Mouse (Mus musculus): ENCODE data around the gene Atp13a3. TPM values are rescaled to one million over a fixed set of nuclear protein-coding genes. Genes with fewer than 3 reads are reported as not detected.
A peak's percentile ranks its signal among the peaks of the same experiment; 100 is the strongest.

Atp13a3 gene
- polyA plus RNA-seq, 2 experiments: 8.7 to 14.8 TPM

DNA sequence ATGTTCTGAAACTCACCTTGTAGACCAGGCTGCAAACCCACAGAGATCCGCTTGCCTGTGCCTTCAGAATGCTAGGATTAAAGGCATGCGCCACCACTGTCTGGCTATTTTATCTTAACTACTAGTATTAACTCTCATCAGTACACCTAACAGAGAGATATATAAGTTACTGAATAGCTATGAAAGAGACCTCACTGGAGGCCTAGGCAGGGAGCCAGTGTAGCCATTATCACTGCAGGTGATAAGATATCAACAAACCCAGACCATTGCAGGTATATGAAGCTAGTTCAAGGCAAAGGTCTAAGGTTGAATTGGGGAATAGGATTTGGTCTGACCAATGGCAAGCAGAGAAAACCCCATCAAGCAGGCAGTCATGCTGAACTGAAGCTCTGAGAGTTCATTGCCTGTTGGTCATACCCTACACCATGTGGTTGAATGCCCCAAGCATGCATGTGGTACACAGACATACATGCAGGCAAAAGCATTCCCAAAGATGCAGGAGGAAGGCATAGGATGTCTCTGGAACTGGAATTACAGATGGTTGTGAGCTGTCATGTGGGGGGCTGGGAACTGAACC, 24.8 kb upstream of the Atp13a3 start:
- ATAC-seq (ENCODE audit: insufficient read depth) (peak; percentile 24; the same call in 1 of the 2 replicates), DNase-seq (ENCODE audit: low read depth in 3 of 3, low spot score in 3 of 3) (no peak)
- Histone ChIP-seq H3K9me3 (ENCODE audit: control insufficient read depth, low read length) (no peaks in the 10 kb centered on the region), H3K9ac (replicated peaks) (no peak overlapping the region), H3K27me3 (ENCODE audit: control insufficient read depth, insufficient read depth, low read length) (no peaks in the 10 kb centered on the region), H3K4me3 (ENCODE audit: insufficient read depth in 1 of 2, low read depth in 2 of 2, low read length in 2 of 2) (no peak overlapping the region), H3K36me3 (replicated peaks; ENCODE audit: control insufficient read depth, insufficient read depth, low read depth) (no peaks in the 10 kb centered on the region), H3K27ac (no peak overlapping the region), H3K4me1 (replicated peaks; ENCODE audit: control insufficient read depth in 2 of 2, insufficient read depth in 2 of 2, low read length in 1 of 2) (peaks cover 17 to 45% of the 10 kb centered on the region in 2 experiments), H3K4me2 (ENCODE audit: low read depth) (no peak overlapping the region)
- 61% methylated on average over 2 of the region's 2 CpGs for WGBS (ENCODE audit: insufficient replicate concordance)
- TF ChIP-seq EP300 (IDR thresholded peaks at IDR 0.05; ENCODE audit: low read depth) (no peak), CTCF (IDR thresholded peaks at IDR 0.05; ENCODE audit: low read depth) (no peak)

GRCm38 (mm10) chr16:30428753-30429260, 23.0 kb upstream of the Atp13a3 start:
- no peak overlapping the region for H3K4me3 ChIP-seq (ENCODE audit: insufficient read depth in 1 of 2, low read depth in 2 of 2, low read length in 2 of 2)
- no peak overlapping the region for H3K27ac ChIP-seq
- no peak for ATAC-seq (ENCODE audit: insufficient read depth)
- no peak overlapping the region for H3K9ac ChIP-seq (replicated peaks)
- no peak for DNase-seq (ENCODE audit: low read depth in 3 of 3, low spot score in 3 of 3)
- 55% methylated on average over 4 of the region's 4 CpGs for WGBS (ENCODE audit: insufficient replicate concordance)
- H3K4me1 ChIP-seq (replicated peaks; ENCODE audit: control insufficient read depth in 2 of 2, insufficient read depth in 2 of 2, low read length in 1 of 2): peaks cover 17 to 51% of the 10 kb centered on the region in 2 experiments
- H3K27me3 ChIP-seq (ENCODE audit: control insufficient read depth, insufficient read depth, low read length): no peaks in the 10 kb centered on the region
- H3K9me3 ChIP-seq (ENCODE audit: control insufficient read depth, low read length): no peaks in the 10 kb centered on the region
- H3K36me3 ChIP-seq (replicated peaks; ENCODE audit: control insufficient read depth, insufficient read depth, low read depth): no peaks in the 10 kb centered on the region
- TF ChIP-seq EP300 (IDR thresholded peaks at IDR 0.05; ENCODE audit: low read depth): no peak
- TF ChIP-seq CTCF (IDR thresholded peaks at IDR 0.05; ENCODE audit: low read depth): no peak
- no peak overlapping the region for H3K4me2 ChIP-seq (ENCODE audit: low read depth)

GRCm38 (mm10) chr16:30427466-30427865, 21.7 kb upstream of the Atp13a3 start:
- H3K9ac ChIP-seq (replicated peaks): no peak overlapping the region
- WGBS (ENCODE audit: insufficient replicate concordance): 71% methylated on average over 4 of the region's 4 CpGs
- no peaks in the 10 kb centered on the region for H3K9me3 ChIP-seq (ENCODE audit: control insufficient read depth, low read length)
- no peak overlapping the region for H3K4me3 ChIP-seq (ENCODE audit: insufficient read depth in 1 of 2, low read depth in 2 of 2, low read length in 2 of 2)
- H3K27ac ChIP-seq: no peak overlapping the region
- no peaks in the 10 kb centered on the region for H3K36me3 ChIP-seq (replicated peaks; ENCODE audit: control insufficient read depth, insufficient read depth, low read depth)
- DNase-seq (ENCODE audit: low read depth in 3 of 3, low spot score in 3 of 3) (no peak), ATAC-seq (ENCODE audit: insufficient read depth) (no peak)
- no peaks in the 10 kb centered on the region for H3K27me3 ChIP-seq (ENCODE audit: control insufficient read depth, insufficient read depth, low read length)
- peaks cover 14 to 46% of the 10 kb centered on the region in 2 experiments for H3K4me1 ChIP-seq (replicated peaks; ENCODE audit: control insufficient read depth in 2 of 2, insufficient read depth in 2 of 2, low read length in 1 of 2)
- no peak overlapping the region for H3K4me2 ChIP-seq (ENCODE audit: low read depth)
- TF ChIP-seq EP300 (IDR thresholded peaks at IDR 0.05; ENCODE audit: low read depth) (no peak), CTCF (IDR thresholded peaks at IDR 0.05; ENCODE audit: low read depth) (no peak)

DNA sequence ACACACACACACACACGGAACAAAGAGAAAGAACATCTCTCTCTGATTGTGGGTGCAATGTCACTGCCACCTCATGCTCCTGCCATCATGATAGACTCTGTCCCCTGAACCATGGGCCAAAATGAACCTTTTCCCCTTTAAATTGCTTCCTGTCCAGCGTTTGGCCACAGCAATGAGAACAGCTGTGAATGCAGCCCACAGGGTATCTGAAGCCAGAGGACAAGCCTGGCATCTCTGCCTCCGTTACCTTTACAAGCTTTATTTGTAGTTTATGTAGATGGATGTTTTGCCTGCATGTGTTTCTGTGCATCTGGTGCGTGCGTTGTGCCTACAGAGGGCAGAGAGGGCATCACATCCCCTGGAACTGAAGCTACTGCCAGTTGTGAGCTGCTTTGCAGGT, 21.2 kb upstream of the Atp13a3 start:
- no peak for ATAC-seq (ENCODE audit: insufficient read depth)
- Histone ChIP-seq H3K9me3 (ENCODE audit: control insufficient read depth, low read length) (no peaks in the 10 kb centered on the region), H3K9ac (replicated peaks) (no peak overlapping the region), H3K36me3 (replicated peaks; ENCODE audit: control insufficient read depth, insufficient read depth, low read depth) (no peaks in the 10 kb centered on the region), H3K4me2 (ENCODE audit: low read depth) (no peak overlapping the region), H3K27ac (no peak overlapping the region), H3K4me3 (ENCODE audit: insufficient read depth in 1 of 2, low read depth in 2 of 2, low read length in 2 of 2) (no peak overlapping the region), H3K4me1 (replicated peaks; ENCODE audit: control insufficient read depth in 2 of 2, insufficient read depth in 2 of 2, low read length in 1 of 2) (peaks cover 14 to 42% of the 10 kb centered on the region in 2 experiments), H3K27me3 (ENCODE audit: control insufficient read depth, insufficient read depth, low read length) (no peaks in the 10 kb centered on the region)
- TF ChIP-seq EP300 (IDR thresholded peaks at IDR 0.05; ENCODE audit: low read depth) (no peak), CTCF (IDR thresholded peaks at IDR 0.05; ENCODE audit: low read depth) (no peak)
- WGBS (ENCODE audit: insufficient replicate concordance): 74% methylated on average over 5 of the region's 5 CpGs
- no peak for DNase-seq (ENCODE audit: low read depth in 3 of 3, low spot score in 3 of 3)

GRCm38 (mm10) chr16:30425980-30426379, 20.2 kb upstream of the Atp13a3 start:
- TF ChIP-seq EP300 (IDR thresholded peaks at IDR 0.05; ENCODE audit: low read depth) (peak; percentile 50), CTCF (IDR thresholded peaks at IDR 0.05; ENCODE audit: low read depth) (no peak)
- DNase-seq (ENCODE audit: low read depth in 3 of 3, low spot score in 3 of 3) (peak; percentile 50 to 72 (median 63)), ATAC-seq (ENCODE audit: insufficient read depth) (peak; percentile 87)
- peaks cover 12 to 37% of the 10 kb centered on the region in 2 experiments for H3K4me1 ChIP-seq (replicated peaks; ENCODE audit: control insufficient read depth in 2 of 2, insufficient read depth in 2 of 2, low read length in 1 of 2)
- no peak overlapping the region for H3K4me3 ChIP-seq (ENCODE audit: insufficient read depth in 1 of 2, low read depth in 2 of 2, low read length in 2 of 2)
- H3K27ac ChIP-seq: no peak overlapping the region
- H3K9ac ChIP-seq (replicated peaks): no peak overlapping the region
- no peak overlapping the region for H3K4me2 ChIP-seq (ENCODE audit: low read depth)
- H3K36me3 ChIP-seq (replicated peaks; ENCODE audit: control insufficient read depth, insufficient read depth, low read depth): no peaks in the 10 kb centered on the region
- H3K9me3 ChIP-seq (ENCODE audit: control insufficient read depth, low read length): no peaks in the 10 kb centered on the region
- H3K27me3 ChIP-seq (ENCODE audit: control insufficient read depth, insufficient read depth, low read length): no peaks in the 10 kb centered on the region
- WGBS (ENCODE audit: insufficient replicate concordance): 8% methylated on average over 1 of the region's 1 CpGs

Measured in liver, embryonic 14.5 days (tissue).